Mouse (Mus musculus) midbrain, embryonic 13.5 days (tissue): Measurements from ENCODE around the gene Hhipl1. TPM values are rescaled to one million over a fixed set of nuclear protein-coding genes. Genes with fewer than 3 reads are reported as not detected.

Source experiments
- ATAC-seq: fragments of 200-750 bp; cut with Nextera tagmentation; 2 replicates; pipeline ENCODE4 v1.8.0; 2017; ENCODE audit warnings: mild to moderate bottlenecking, moderate TSS enrichment, moderate library complexity
- H3K27ac ChIP-seq: fragments of 300-500 bp; sonication (generic); 2 replicates; pipeline ENCODE4 v1.5.1; 2015; ENCODE audit warnings: inconsistent platforms, mild to moderate bottlenecking, moderate library complexity
- H3K27me3 ChIP-seq: fragments of 300-500 bp; sonication (generic); 2 replicates; pipeline ENCODE4 v1.6.1; 2015; ENCODE audit warnings: mild to moderate bottlenecking, inconsistent platforms
- H3K36me3 ChIP-seq: fragments of 300-500 bp; sonication (generic); 2 replicates; pipeline ENCODE4 v1.6.1; 2015; ENCODE audit warnings: mild to moderate bottlenecking, inconsistent platforms
- H3K4me1 ChIP-seq: fragments of 300-500 bp; sonication (generic); replicated peaks from 2 replicates; pipeline ENCODE4 v1.6.1; 2015; ENCODE audit warnings: inconsistent platforms
- H3K4me2 ChIP-seq: fragments of 300-500 bp; sonication (generic); replicated peaks from 2 replicates; pipeline ENCODE4 v1.6.1; 2015; ENCODE audit warnings: moderate library complexity, mild to moderate bottlenecking, inconsistent platforms
- H3K4me3 ChIP-seq: fragments of 300-500 bp; sonication (generic); replicated peaks from 2 replicates; pipeline ENCODE4 v1.5.1; 2015; ENCODE audit warnings: mild to moderate bottlenecking, inconsistent platforms
- H3K9ac ChIP-seq: fragments of 300-500 bp; sonication (generic); replicated peaks from 2 replicates; pipeline ENCODE4 v1.6.1; 2015; ENCODE audit warnings: mild to moderate bottlenecking, inconsistent platforms
- H3K9me3 ChIP-seq: fragments of 300-500 bp; sonication (generic); 2 replicates; pipeline ENCODE4 v1.6.1; 2016; ENCODE audit warnings: mild to moderate bottlenecking, inconsistent platforms
- WGBS: fragments of 180-500 bp; shearing (Covaris S2); methylation state at CpG from one replicate; pipeline ENCODE4 v1.1.7; 2015; 5-methylcytosine and 5-hydroxymethylcytosine counted together
- polyA plus RNA-seq: library from polyadenylated mRNA; unstranded; fragments of >200 nt; fragmentation: Nextera tagmentation; extraction: Ambion mirVana; gene quantifications from 2 replicates; pipeline ENCODE4 v1.2.1, GENCODE M21; 2015

Hhipl1 gene
- polyA plus RNA-seq, 1 experiment from 2014 or later, result 2.9 TPM

GRCm38 (mm10) chr12:108317826-108318430 lies 11.9 kb downstream of the Hhipl1 start:
- 19% methylated on average over 18 of the region's 18 CpGs for WGBS
- peaks cover 66% of the 10 kb centered on the region for H3K4me1 ChIP-seq
- no peak overlapping the region for H3K27ac ChIP-seq
- H3K36me3 ChIP-seq, result no peaks in the 10 kb centered on the region
- peaks cover 24% of the 10 kb centered on the region for H3K27me3 ChIP-seq
- H3K4me2 ChIP-seq, result peak overlapping the region; percentile 40
- no peaks in the 10 kb centered on the region for H3K9me3 ChIP-seq
- ATAC-seq, result no peak
- H3K4me3 ChIP-seq, result no peak overlapping the region; the same call in 1 of the 2 replicates
- H3K9ac ChIP-seq, result peak overlapping the region; percentile 11; the same call in 1 of the 2 replicates

GRCm38 (mm10) chr12:108318499-108318898 lies 12.4 kb downstream of the Hhipl1 start:
- Histone ChIP-seq H3K4me3 (no peak overlapping the region; the same call in 1 of the 2 replicates), H3K36me3 (no peaks in the 10 kb centered on the region), H3K9ac (peak overlapping the region; percentile 11; the same call in 1 of the 2 replicates), H3K4me1 (peaks cover 63% of the 10 kb centered on the region), H3K4me2 (peak overlapping the region; percentile 40), H3K27me3 (peaks cover 24% of the 10 kb centered on the region), H3K9me3 (no peaks in the 10 kb centered on the region), H3K27ac (no peak overlapping the region)
- WGBS, result 22% methylated on average over 37 of the region's 37 CpGs
- no peak for ATAC-seq

- H3K4me3 ChIP-seq, result no peak overlapping the region
- H3K9me3 ChIP-seq, result no peaks in the 10 kb centered on the region
- 4% methylated on average over 8 of the region's 8 CpGs for whole genome bisulfite sequencing
- 0 out of 2 replicates have a peak overlapping the region, but pooled peaks have one; percentile 4 for H3K4me2 ChIP-seq
- H3K27ac ChIP-seq, result peak overlapping the region; percentile 80
- no peak overlapping the region for H3K9ac ChIP-seq
- no peak for ATAC-seq
- H3K27me3 ChIP-seq, result peaks cover 24% of the 10 kb centered on the region
- H3K4me1 ChIP-seq, result peaks cover 63% of the 10 kb centered on the region
- H3K36me3 ChIP-seq, result no peaks in the 10 kb centered on the region
These were observed 14.0 kb downstream of the Hhipl1 start for GRCm38 (mm10) chr12:108320096-108320495.

- Histone ChIP-seq H3K9ac (no peak overlapping the region), H3K4me2 (no peak overlapping the region), H3K27me3 (peaks cover 42% of the 10 kb centered on the region), H3K36me3 (no peaks in the 10 kb centered on the region), H3K4me1 (peaks cover 27% of the 10 kb centered on the region), H3K4me3 (no peak overlapping the region), H3K9me3 (no peaks in the 10 kb centered on the region), H3K27ac (no peak overlapping the region)
- no peak for ATAC-seq
- WGBS, result 47% methylated on average over 5 of the region's 5 CpGs
These were observed 20.3 kb downstream of the Hhipl1 start for GRCm38 (mm10) chr12:108326401-108326800.

GRCm38 (mm10) chr12:108327889-108328491 lies 21.9 kb downstream of the Hhipl1 start:
- no peaks in the 10 kb centered on the region for H3K36me3 ChIP-seq

GRCm38 (mm10) chr12:108333056-108333455 lies 27.0 kb downstream of the Hhipl1 start:
- H3K4me2 ChIP-seq, result peak overlapping the region; percentile 96
- H3K9me3 ChIP-seq, result no peaks in the 10 kb centered on the region
- peaks cover 26% of the 10 kb centered on the region for H3K4me1 ChIP-seq
- WGBS, result under 1% methylated on average over 16 of the region's 16 CpGs
- ATAC-seq, result peak; percentile 18
- peak overlapping the region; percentile 14; the same call in 1 of the 2 replicates for H3K9ac ChIP-seq
- H3K27me3 ChIP-seq, result peaks cover 37% of the 10 kb centered on the region
- peak overlapping the region; percentile 73; the same call in 1 of the 2 replicates for H3K27ac ChIP-seq
- no peaks in the 10 kb centered on the region for H3K36me3 ChIP-seq
- peak overlapping the region; percentile 62 for H3K4me3 ChIP-seq

More at GRCm38 (mm10) chr12:108327889-108328491, 21.9 kb downstream of the Hhipl1 start:
- Histone ChIP-seq H3K9me3 (no peaks in the 10 kb centered on the region), H3K27ac (no peak overlapping the region), H3K4me2 (peak overlapping the region; percentile 62), H3K4me3 (peak overlapping the region; percentile 45), H3K4me1 (peaks cover 23% of the 10 kb centered on the region), H3K9ac (peak overlapping the region; percentile 65), H3K27me3 (peaks cover 42% of the 10 kb centered on the region)
- WGBS, result 4% methylated on average over 64 of the region's 66 CpGs
- ATAC-seq, result peak; percentile 48

GRCm38 (mm10) chr12:108333481-108333882 lies 27.4 kb downstream of the Hhipl1 start:
- H3K4me2 ChIP-seq, result peak overlapping the region; percentile 96
- H3K9ac ChIP-seq, result peak overlapping the region; percentile 14; the same call in 1 of the 2 replicates
- peaks cover 22% of the 10 kb centered on the region for H3K4me1 ChIP-seq
- peak; percentile 43 for ATAC-seq
- peak overlapping the region; percentile 73 for H3K27ac ChIP-seq
- WGBS, result 2% methylated on average over 22 of the region's 22 CpGs
- peaks cover 33% of the 10 kb centered on the region for H3K27me3 ChIP-seq
- H3K9me3 ChIP-seq, result no peaks in the 10 kb centered on the region
- peak overlapping the region; percentile 62 for H3K4me3 ChIP-seq
- H3K36me3 ChIP-seq, result no peaks in the 10 kb centered on the region

GRCm38 (mm10) chr12:108333895-108334445 lies 27.9 kb downstream of the Hhipl1 start, which contains the start of gene Cyp46a1:
Gene Cyp46a1, plus strand, starts transcription at chr12:108334381.
- peaks cover 28% of the 10 kb centered on the region for H3K27me3 ChIP-seq
- peak within 1 kb of the TSS; percentile 73 for H3K27ac ChIP-seq
- peak within 1 kb of the TSS; percentile 74 for H3K9ac ChIP-seq
- peaks cover 18% of the 10 kb centered on the region for H3K4me1 ChIP-seq
- WGBS, result under 1% methylated on average over 56 of the region's 56 CpGs
- no peaks in the 10 kb centered on the region for H3K9me3 ChIP-seq
- H3K4me3 ChIP-seq, result peak within 1 kb of the TSS; percentile 62
- peak; percentile 91 for ATAC-seq
- no peaks in the 10 kb centered on the region for H3K36me3 ChIP-seq
- peak within 1 kb of the TSS; percentile 96 for H3K4me2 ChIP-seq

- peaks cover 23% of the 10 kb centered on the region for H3K27me3 ChIP-seq
- no peaks in the 10 kb centered on the region for H3K36me3 ChIP-seq
- H3K9ac ChIP-seq, result peak overlapping the region; percentile 74
- no peaks in the 10 kb centered on the region for H3K9me3 ChIP-seq
- WGBS, result 3% methylated on average over 31 of the region's 32 CpGs
- ATAC-seq, result no peak
- H3K4me1 ChIP-seq, result peaks cover 18% of the 10 kb centered on the region
- peak overlapping the region; percentile 61 for H3K27ac ChIP-seq
- H3K4me3 ChIP-seq, result peak overlapping the region; percentile 62
- peak overlapping the region; percentile 96 for H3K4me2 ChIP-seq
These were observed 28.5 kb downstream of the Hhipl1 start for GRCm38 (mm10) chr12:108334529-108334928.

GRCm38 (mm10) chr12:108338572-108339190 lies 32.6 kb downstream of the Hhipl1 start:
- no peaks in the 10 kb centered on the region for H3K9me3 ChIP-seq
- no peak for ATAC-seq
- H3K4me1 ChIP-seq, result peaks cover 7% of the 10 kb centered on the region
- H3K9ac ChIP-seq, result no peak overlapping the region
- no peak overlapping the region for H3K27ac ChIP-seq
- peaks cover 16% of the 10 kb centered on the region for H3K27me3 ChIP-seq
- no peak overlapping the region for H3K4me2 ChIP-seq
- H3K4me3 ChIP-seq, result no peak overlapping the region
- no peaks in the 10 kb centered on the region for H3K36me3 ChIP-seq
- WGBS, result 41% methylated on average over 14 of the region's 14 CpGs

- Histone ChIP-seq H3K9ac (no peak overlapping the region), H3K27ac (no peak overlapping the region), H3K36me3 (no peaks in the 10 kb centered on the region), H3K4me2 (no peak overlapping the region), H3K4me1 (peaks cover 9% of the 10 kb centered on the region), H3K4me3 (no peak overlapping the region), H3K27me3 (peaks cover 24% of the 10 kb centered on the region), H3K9me3 (no peaks in the 10 kb centered on the region)
- no peak for ATAC-seq
- WGBS, result 87% methylated on average over 8 of the region's 8 CpGs
These were observed 42.1 kb downstream of the Hhipl1 start for GRCm38 (mm10) chr12:108348151-108348550.

- H3K36me3 ChIP-seq, result no peaks in the 10 kb centered on the region
- 76% methylated on average over 5 of the region's 5 CpGs for WGBS
These were observed 43.0 kb downstream of the Hhipl1 start for GRCm38 (mm10) chr12:108349026-108349425.

More at GRCm38 (mm10) chr12:108349026-108349425, 43.0 kb downstream of the Hhipl1 start:
- H3K4me2 ChIP-seq, result no peak overlapping the region
- H3K9ac ChIP-seq, result no peak overlapping the region
- H3K27me3 ChIP-seq, result peaks cover 33% of the 10 kb centered on the region
- H3K9me3 ChIP-seq, result no peaks in the 10 kb centered on the region
- H3K4me3 ChIP-seq, result no peak overlapping the region
- H3K4me1 ChIP-seq, result peaks cover 11% of the 10 kb centered on the region
- no peak overlapping the region for H3K27ac ChIP-seq
- ATAC-seq, result no peak
